In genomic region chr8:120436491-120437030, GRCm38 (mm10) we compare ENCODE assay signal across 10 mouse cellular contexts.
DNase-seq lines count a peak whose midpoint lies in the region; ATAC-seq and TF ChIP-seq lines count a peak whose summit lies in the region.
"Had no signal": no experiment of that assay in that cellular context is flagged by ENCODE, and none has a peak within 500 bp of the region (broad histone marks: within the 10 kb centered on the region; RNA-seq: fewer than 3 reads in every experiment).

No protein-coding gene starts in this region.

- 45% methylated on average over 5 of the region's 5 CpGs for WGBS in hindbrain, embryonic 10.5 days
- 44% methylated on average over 5 of the region's 5 CpGs for WGBS in hindbrain, embryonic 12.5 days
- 43% methylated on average over 5 of the region's 5 CpGs for WGBS in forebrain, embryonic 15.5 days
- WGBS in stomach, postnatal 0 days: 57% methylated on average over 5 of the region's 5 CpGs

- TF ChIP-seq CTCF in stomach, postnatal 0 days (IDR thresholded peaks at IDR 0.05; ENCODE audit: low read depth): no peak

- peaks cover 52% of the 10 kb centered on the region for H3K27me3 ChIP-seq in hindbrain, embryonic 10.5 days (ENCODE audit: insufficient read depth, poor library complexity, severe bottlenecking)
- peaks cover 3% of the 10 kb centered on the region; the same call in 1 of the 2 replicates for H3K27me3 ChIP-seq in hindbrain, embryonic 12.5 days
- no peaks in the 10 kb centered on the region for H3K27me3 ChIP-seq in forebrain, embryonic 15.5 days
- no peaks in the 10 kb centered on the region for H3K27me3 ChIP-seq in stomach, postnatal 0 days (ENCODE audit: control insufficient read depth, insufficient read depth, low read length)
- H3K27me3 ChIP-seq: intestine, embryonic 15.5 days; lung, embryonic 15.5 days had no signal

- no peak for TF ChIP-seq EP300 in stomach, postnatal 0 days (optimal IDR thresholded peaks at IDR 0.05)

- ATAC-seq in hindbrain, embryonic 12.5 days (ENCODE audit: low FRiP score): no peak
- ATAC-seq in forebrain, embryonic 15.5 days (replicated peaks): no peak
- no peak for ATAC-seq in stomach, postnatal 0 days (ENCODE audit: low FRiP score, low TSS enrichment)
- ATAC-seq in erythroid progenitor cell, adult 5-6 weeks (replicated peaks; ENCODE audit: low FRiP score, poor library complexity, severe bottlenecking): no peak
- ATAC-seq: intestine, embryonic 15.5 days had no signal

- peaks cover 82% of the 10 kb centered on the region for H3K4me1 ChIP-seq in hindbrain, embryonic 10.5 days (replicated peaks)
- peaks cover 70% of the 10 kb centered on the region for H3K4me1 ChIP-seq in hindbrain, embryonic 12.5 days
- H3K4me1 ChIP-seq in forebrain, embryonic 15.5 days: peaks cover 66% of the 10 kb centered on the region
- peaks cover 3% of the 10 kb centered on the region for H3K4me1 ChIP-seq in stomach, postnatal 0 days (replicated peaks; ENCODE audit: control insufficient read depth, insufficient read depth)

- H3K4me2 ChIP-seq in hindbrain, embryonic 12.5 days (replicated peaks): no peak overlapping the region
- no peak overlapping the region for H3K4me2 ChIP-seq in forebrain, embryonic 15.5 days (replicated peaks)
- H3K4me2 ChIP-seq in stomach, postnatal 0 days (replicated peaks; ENCODE audit: low read depth): no peak overlapping the region
- H3K4me2 ChIP-seq: intestine, embryonic 15.5 days; lung, embryonic 15.5 days had no signal

- 0 out of 2 replicates have a peak, but pooled peaks cover 3% of the 10 kb centered on the region for H3K36me3 ChIP-seq in hindbrain, embryonic 10.5 days
- H3K36me3 ChIP-seq in hindbrain, embryonic 12.5 days: no peaks in the 10 kb centered on the region
- no peaks in the 10 kb centered on the region for H3K36me3 ChIP-seq in forebrain, embryonic 15.5 days
- H3K36me3 ChIP-seq in stomach, postnatal 0 days (ENCODE audit: control insufficient read depth, insufficient read depth, low read length): no peaks in the 10 kb centered on the region
- H3K36me3 ChIP-seq: intestine, embryonic 15.5 days; lung, embryonic 15.5 days had no signal

- H3K27ac ChIP-seq in hindbrain, embryonic 10.5 days: peak overlapping the region; percentile 46
- H3K27ac ChIP-seq in hindbrain, embryonic 12.5 days: no peak overlapping the region; the same call in 1 of the 2 replicates
- peak overlapping the region; percentile 81 for H3K27ac ChIP-seq in forebrain, embryonic 15.5 days (replicated peaks)
- peak overlapping the region; percentile 35; the same call in 1 of the 2 replicates for H3K27ac ChIP-seq in stomach, postnatal 0 days (replicated peaks)
- H3K27ac ChIP-seq: intestine, embryonic 15.5 days; lung, embryonic 15.5 days had no signal

- DNase-seq in hindbrain, embryonic 10.5 days (ENCODE audit: low spot score): no peak
- peak; percentile 32 to 44 for DNase-seq in spleen, postnatal 36 days (ENCODE audit: low spot score in 2 of 2)
- DNase-seq in spleen, postnatal 4 days (ENCODE audit: low spot score in 2 of 2): no peak
- no peak for DNase-seq in stomach, postnatal 0 days (ENCODE audit: low spot score)
- no peak for DNase-seq in thymus, postnatal 25 days

- H3K4me3 ChIP-seq in hindbrain, embryonic 10.5 days: no peak overlapping the region
- H3K4me3 ChIP-seq in hindbrain, embryonic 12.5 days: no peak overlapping the region
- H3K4me3 ChIP-seq in forebrain, embryonic 15.5 days: no peak overlapping the region
- H3K4me3 ChIP-seq in stomach, postnatal 0 days (ENCODE audit: low read depth, low read length): no peak overlapping the region
- H3K4me3 ChIP-seq: intestine, embryonic 15.5 days; lung, embryonic 15.5 days had no signal

- H3K9me3 ChIP-seq in hindbrain, embryonic 10.5 days: peaks cover 6% of the 10 kb centered on the region
- no peaks in the 10 kb centered on the region for H3K9me3 ChIP-seq in hindbrain, embryonic 12.5 days (replicated peaks)
- H3K9me3 ChIP-seq in forebrain, embryonic 15.5 days: no peaks in the 10 kb centered on the region
- H3K9me3 ChIP-seq in stomach, postnatal 0 days (ENCODE audit: control insufficient read depth, low read length): no peaks in the 10 kb centered on the region
- H3K9me3 ChIP-seq: intestine, embryonic 15.5 days; lung, embryonic 15.5 days had no signal

- H3K9ac ChIP-seq in hindbrain, embryonic 12.5 days: no peak overlapping the region
- no peak overlapping the region for H3K9ac ChIP-seq in forebrain, embryonic 15.5 days (replicated peaks)
- H3K9ac ChIP-seq in stomach, postnatal 0 days (ENCODE audit: low read length): no peak overlapping the region
- H3K9ac ChIP-seq: intestine, embryonic 15.5 days; lung, embryonic 15.5 days had no signal

Comparison
In these comparisons a context has a peak if more than half of its experiments do, and no peak if none do; other contexts are left out.
1. DNase-seq: peak in spleen, postnatal 36 days (2 of 2); none in hindbrain, embryonic 10.5 days (single experiment), spleen, postnatal 4 days (0 of 2), stomach, postnatal 0 days (single experiment) and thymus, postnatal 25 days (single experiment).